ENCODE assay signal across 21 mouse cellular contexts in genomic region chr16:97686561-97686960, GRCm38 (mm10).
DNase-seq lines count a peak whose midpoint lies in the region; ATAC-seq and TF ChIP-seq lines count a peak whose summit lies in the region.
"Had no signal": no experiment of that assay in that cellular context is flagged by ENCODE, and none has a peak within 500 bp of the region (broad histone marks: within the 10 kb centered on the region; RNA-seq: fewer than 3 reads in every experiment).

No protein-coding gene starts in this region.

- no peak overlapping the region for H3K9ac ChIP-seq in limb, embryonic 15.5 days
- H3K9ac ChIP-seq in lung, postnatal 0 days (replicated peaks; ENCODE audit: low read depth), result no peak overlapping the region
- H3K9ac ChIP-seq in embryonic facial prominence, embryonic 15.5 days, result no peak overlapping the region
- H3K9ac ChIP-seq in hindbrain, embryonic 11.5 days (ENCODE audit: low read depth, low read length), result no peak overlapping the region
- H3K9ac ChIP-seq: embryonic facial prominence, embryonic 13.5 days; hindbrain, embryonic 13.5 days had no signal

- H3K4me2 ChIP-seq in limb, embryonic 15.5 days, result no peak overlapping the region
- no peak overlapping the region for H3K4me2 ChIP-seq in lung, postnatal 0 days (replicated peaks; ENCODE audit: low read depth, low read length)
- H3K4me2 ChIP-seq in embryonic facial prominence, embryonic 15.5 days (replicated peaks), result no peak overlapping the region
- H3K4me2 ChIP-seq in hindbrain, embryonic 11.5 days (replicated peaks; ENCODE audit: low read depth, low read length), result no peak overlapping the region
- H3K4me2 ChIP-seq: embryonic facial prominence, embryonic 13.5 days; heart, embryonic 11.5 days; hindbrain, embryonic 13.5 days had no signal

- TF ChIP-seq CTCF in lung, postnatal 0 days (IDR thresholded peaks at IDR 0.05), result no peak

- 43% methylated on average over 4 of the region's 4 CpGs for WGBS in limb, embryonic 15.5 days
- WGBS in limb, embryonic 10.5 days, result 67% methylated on average over 4 of the region's 4 CpGs
- WGBS in lung, postnatal 0 days, result 45% methylated on average over 4 of the region's 4 CpGs
- 60% methylated on average over 4 of the region's 4 CpGs for WGBS in embryonic facial prominence, embryonic 15.5 days
- WGBS in hindbrain, embryonic 11.5 days, result 80% methylated on average over 4 of the region's 4 CpGs

- DNase-seq in limb, embryonic 10.5 days (ENCODE audit: low spot score), result no peak
- DNase-seq in lung, postnatal 0 days (ENCODE audit: low spot score), result no peak
- DNase-seq in lung, postnatal 25 days (ENCODE audit: low spot score), result no peak
- no peak for DNase-seq in hindbrain, embryonic 11.5 days (ENCODE audit: low spot score)
- DNase-seq in gastrocnemius, postnatal 25 days, result no peak
- DNase-seq: adrenal gland, adult 8-10 months; adrenal gland, postnatal 25 days; cerebellum, adult 11 months; cerebellum, adult 2 months; cerebellum, adult 9-11 months; cerebellum, postnatal 25 days; gastrocnemius, postnatal 10 days; heart, adult 11 months had no signal

- no peaks in the 10 kb centered on the region for H3K9me3 ChIP-seq in limb, embryonic 15.5 days
- no peaks in the 10 kb centered on the region for H3K9me3 ChIP-seq in limb, embryonic 10.5 days (replicated peaks)
- H3K9me3 ChIP-seq in lung, postnatal 0 days (ENCODE audit: low read length), result no peaks in the 10 kb centered on the region
- no peaks in the 10 kb centered on the region for H3K9me3 ChIP-seq in embryonic facial prominence, embryonic 15.5 days (replicated peaks)
- no peaks in the 10 kb centered on the region for H3K9me3 ChIP-seq in hindbrain, embryonic 11.5 days (ENCODE audit: control insufficient read depth, low read length)
- H3K9me3 ChIP-seq: embryonic facial prominence, embryonic 13.5 days; hindbrain, embryonic 13.5 days had no signal

- H3K4me1 ChIP-seq in limb, embryonic 15.5 days, result peaks cover 9% of the 10 kb centered on the region; the same call in 1 of the 2 replicates
- H3K4me1 ChIP-seq in limb, embryonic 10.5 days, result no peaks in the 10 kb centered on the region
- no peaks in the 10 kb centered on the region; the same call in 1 of the 2 replicates for H3K4me1 ChIP-seq in lung, postnatal 0 days (ENCODE audit: insufficient read depth, low read depth, low read length)
- no peaks in the 10 kb centered on the region for H3K4me1 ChIP-seq in embryonic facial prominence, embryonic 15.5 days
- H3K4me1 ChIP-seq in hindbrain, embryonic 11.5 days (replicated peaks; ENCODE audit: control insufficient read depth, insufficient read depth, low read length), result no peaks in the 10 kb centered on the region
- H3K4me1 ChIP-seq: embryonic facial prominence, embryonic 13.5 days; hindbrain, embryonic 13.5 days had no signal

- no peaks in the 10 kb centered on the region for H3K36me3 ChIP-seq in limb, embryonic 15.5 days
- H3K36me3 ChIP-seq in limb, embryonic 10.5 days, result no peaks in the 10 kb centered on the region
- H3K36me3 ChIP-seq in lung, postnatal 0 days (ENCODE audit: insufficient read depth, low read length), result no peaks in the 10 kb centered on the region
- no peaks in the 10 kb centered on the region for H3K36me3 ChIP-seq in embryonic facial prominence, embryonic 15.5 days
- H3K36me3 ChIP-seq in hindbrain, embryonic 11.5 days (ENCODE audit: control insufficient read depth, insufficient read depth, low read length), result no peaks in the 10 kb centered on the region
- H3K36me3 ChIP-seq: embryonic facial prominence, embryonic 13.5 days; hindbrain, embryonic 13.5 days had no signal

- H3K4me3 ChIP-seq in limb, embryonic 15.5 days, result no peak overlapping the region
- no peak overlapping the region for H3K4me3 ChIP-seq in limb, embryonic 10.5 days
- H3K4me3 ChIP-seq in lung, postnatal 0 days (ENCODE audit: low read depth, low read length), result no peak overlapping the region
- H3K4me3 ChIP-seq in embryonic facial prominence, embryonic 15.5 days (replicated peaks), result no peak overlapping the region
- H3K4me3 ChIP-seq in hindbrain, embryonic 11.5 days (ENCODE audit: low read depth, low read length), result no peak overlapping the region
- H3K4me3 ChIP-seq: embryonic facial prominence, embryonic 13.5 days; hindbrain, embryonic 13.5 days had no signal

- peak overlapping the region; percentile 27; the same call in 1 of the 2 replicates for H3K27ac ChIP-seq in limb, embryonic 15.5 days
- H3K27ac ChIP-seq in limb, embryonic 10.5 days, result no peak overlapping the region
- H3K27ac ChIP-seq in lung, postnatal 0 days (ENCODE audit: low read length), result peak overlapping the region; percentile 75
- H3K27ac ChIP-seq in embryonic facial prominence, embryonic 15.5 days (replicated peaks), result 0 out of 2 replicates have a peak overlapping the region, but pooled peaks have one; percentile 4
- no peak overlapping the region for H3K27ac ChIP-seq in hindbrain, embryonic 11.5 days (ENCODE audit: low read depth, low read length)
- H3K27ac ChIP-seq: embryonic facial prominence, embryonic 13.5 days; hindbrain, embryonic 13.5 days had no signal

- no peaks in the 10 kb centered on the region for H3K27me3 ChIP-seq in limb, embryonic 15.5 days
- no peaks in the 10 kb centered on the region for H3K27me3 ChIP-seq in limb, embryonic 10.5 days (ENCODE audit: low read depth, poor library complexity, severe bottlenecking)
- H3K27me3 ChIP-seq in lung, postnatal 0 days (replicated peaks; ENCODE audit: insufficient read depth, low read length), result no peaks in the 10 kb centered on the region
- no peaks in the 10 kb centered on the region for H3K27me3 ChIP-seq in embryonic facial prominence, embryonic 15.5 days
- no peaks in the 10 kb centered on the region for H3K27me3 ChIP-seq in hindbrain, embryonic 11.5 days (ENCODE audit: control insufficient read depth, insufficient read depth, low read length)
- H3K27me3 ChIP-seq: embryonic facial prominence, embryonic 13.5 days; hindbrain, embryonic 13.5 days had no signal

- no peak for ATAC-seq in limb, embryonic 15.5 days (ENCODE audit: insufficient number of reproducible peaks, low FRiP score, low TSS enrichment, low read depth)
- ATAC-seq in lung, postnatal 0 days, result no peak
- no peak for ATAC-seq in embryonic facial prominence, embryonic 15.5 days (ENCODE audit: insufficient number of reproducible peaks, low FRiP score, low TSS enrichment, low read depth)
- no peak for ATAC-seq in hindbrain, embryonic 11.5 days (ENCODE audit: low FRiP score)
- ATAC-seq: CD4-positive, CD25-positive, alpha-beta regulatory T cell, adult 4 months; forebrain, embryonic 14.5 days; hindbrain, embryonic 16.5 days had no signal

- TF ChIP-seq EP300 in lung, postnatal 0 days (IDR thresholded peaks at IDR 0.05), result no peak

Comparison
In these comparisons a context has a peak if more than half of its experiments do, and no peak if none do; other contexts are left out.
1. H3K27ac ChIP-seq: peak in limb, embryonic 15.5 days (single experiment), lung, postnatal 0 days (single experiment) and embryonic facial prominence, embryonic 15.5 days (single experiment); none in limb, embryonic 10.5 days (single experiment) and hindbrain, embryonic 11.5 days (single experiment).